Mouse (Mus musculus) frontal cortex, postnatal 10 days (tissue): ENCODE measurements around the gene Scgb1c1.

Source experiments
- DNase-seq, 2 experiments: peaks; one replicate each; pipeline ENCODE4 v3.0.0; 2022; ENCODE audit warnings: low spot score in 2 of 2, mixed read lengths in 1 of 2

Scgb1c1 gene

DNA sequence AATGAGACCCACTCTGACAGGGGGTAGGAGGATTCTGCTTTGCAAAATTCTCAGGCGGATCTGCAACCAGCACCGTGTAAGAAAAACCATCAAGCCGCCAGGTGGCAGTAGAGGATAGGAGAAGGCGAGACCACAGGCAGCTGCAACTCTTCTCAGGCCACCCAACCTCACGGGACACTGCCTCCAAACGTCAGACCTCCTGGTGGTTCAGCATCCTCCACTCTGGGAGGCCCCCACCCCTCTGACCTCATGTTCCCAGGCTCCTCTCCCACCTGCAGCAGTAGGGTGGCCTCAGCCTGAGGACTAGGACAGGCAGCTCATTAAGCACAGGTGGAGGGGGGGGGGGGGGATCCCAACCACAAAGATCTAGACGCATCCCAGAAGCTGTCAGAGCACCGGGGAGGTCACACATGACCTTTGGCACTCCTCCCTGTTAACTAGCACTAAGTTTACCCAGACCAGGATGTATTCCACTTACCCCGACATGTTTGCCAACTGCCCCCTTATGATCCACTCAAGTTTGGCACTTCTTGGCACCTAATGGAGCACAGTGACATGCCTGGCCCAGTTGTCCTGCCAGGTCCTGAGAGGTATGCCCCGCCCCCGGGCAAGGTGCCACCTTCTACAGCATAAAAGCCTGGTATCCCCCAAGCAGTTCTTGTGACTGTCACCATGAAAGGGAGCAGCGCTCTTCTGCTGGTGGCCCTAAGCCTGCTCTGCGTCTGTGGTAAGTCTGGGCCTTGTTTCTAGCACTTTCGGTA is at the start of gene Scgb1c1:
TSS of gene Scgb1c1 (plus strand) at position 643 of the 761 bp plus-strand sequence.
- DNase-seq: peak; percentile 70 to 87

DNA sequence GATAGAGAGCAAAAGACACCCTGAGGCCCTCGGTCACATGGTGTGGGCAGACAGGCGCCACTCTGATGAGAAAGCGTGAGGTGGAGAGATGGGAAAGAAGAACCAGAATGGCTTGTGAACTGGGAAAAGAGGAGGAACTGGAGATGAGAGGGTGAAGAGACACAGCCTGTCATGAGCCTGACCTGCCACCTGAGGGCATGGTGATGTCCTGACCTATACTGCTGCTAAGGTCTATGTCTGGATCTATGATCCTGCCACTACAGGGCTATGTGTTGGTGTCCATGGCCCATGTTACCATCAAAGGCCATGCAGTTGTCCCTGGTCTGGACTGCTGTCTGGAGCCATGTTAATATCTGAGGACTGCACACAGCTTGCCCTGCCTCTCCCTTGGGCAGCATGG is 47.7 kb upstream of the Scgb1c1 start:
- no peak for DNase-seq

DNA sequence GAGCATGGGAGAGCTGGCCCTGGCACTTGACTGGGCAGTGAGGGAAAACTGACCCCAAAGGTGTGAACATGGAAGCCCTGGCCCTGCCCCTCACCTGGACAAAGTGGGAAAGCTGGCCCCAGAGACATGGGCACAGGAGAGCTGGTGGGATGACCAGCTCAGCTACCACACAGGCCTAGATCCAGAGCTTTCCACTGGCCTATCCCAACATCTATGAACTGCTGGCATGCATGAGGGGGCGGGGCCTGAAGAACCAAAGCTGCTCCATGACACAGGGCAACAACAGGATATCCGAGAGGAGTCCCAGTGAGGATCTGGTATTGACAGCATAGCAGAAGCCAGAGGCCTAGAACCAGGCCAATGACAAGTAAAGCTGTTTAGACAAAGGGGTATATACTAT is 47.1 kb upstream of the Scgb1c1 start:
- DNase-seq: no peak

DNA sequence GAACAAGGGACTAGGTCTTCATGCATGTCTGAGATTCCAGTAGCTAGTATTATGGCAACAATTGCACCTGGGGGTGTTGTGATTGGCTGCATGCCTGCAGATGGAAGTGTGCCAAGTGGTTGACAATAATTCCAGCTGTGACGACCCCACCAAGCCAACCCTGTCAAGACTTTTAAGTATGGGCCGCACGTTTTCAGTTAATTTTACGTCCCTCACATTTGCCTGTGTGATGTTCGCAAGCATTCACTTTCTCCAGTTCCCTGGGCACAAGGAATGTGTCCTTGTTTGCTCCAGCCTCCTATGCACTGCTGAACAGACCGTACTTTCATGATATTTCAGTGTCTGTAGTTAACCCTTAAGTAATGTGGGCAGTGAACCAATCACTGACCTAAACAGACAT is 42.7 kb upstream of the Scgb1c1 start:
- no peak for DNase-seq

DNA sequence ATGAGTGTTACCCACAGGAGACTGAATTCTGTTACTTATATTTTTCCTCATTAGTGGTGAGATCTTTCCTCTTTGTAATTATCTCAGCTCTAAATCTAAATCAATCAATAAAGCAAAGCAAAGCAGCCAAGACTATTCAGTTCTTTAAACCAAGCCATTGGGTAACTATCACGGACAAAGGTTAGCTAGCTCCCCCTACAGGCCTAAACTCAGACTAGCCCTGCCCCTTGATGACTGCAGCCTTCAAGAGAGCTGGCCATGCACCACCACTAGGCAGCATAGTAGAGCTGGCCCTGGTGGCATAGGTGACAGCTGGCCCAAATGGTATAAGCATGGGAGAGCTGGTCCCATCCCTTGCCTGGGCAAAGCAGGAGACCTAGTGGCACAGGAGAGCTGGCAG is 39.6 kb upstream of the Scgb1c1 start:
- DNase-seq: no peak

DNA sequence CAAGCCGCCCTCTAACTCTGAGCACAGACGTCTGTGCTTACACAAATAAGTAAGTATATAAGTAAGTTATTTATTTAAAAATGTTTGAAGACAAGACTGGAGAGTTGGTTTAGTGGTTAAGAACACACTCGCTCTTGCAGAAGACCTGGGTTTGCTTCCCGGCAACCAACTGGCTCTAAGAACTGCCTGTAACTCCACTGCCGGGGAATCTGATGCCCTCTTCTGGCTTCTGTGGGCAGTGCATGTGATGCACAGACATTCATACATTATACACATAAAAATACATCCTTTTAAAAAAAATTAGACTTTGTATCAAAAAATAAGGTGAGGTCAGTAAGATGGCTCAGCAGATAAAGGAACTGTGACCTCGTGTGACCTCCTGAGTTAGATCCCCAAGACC is 34.9 kb upstream of the Scgb1c1 start:
- no peak for DNase-seq

DNA sequence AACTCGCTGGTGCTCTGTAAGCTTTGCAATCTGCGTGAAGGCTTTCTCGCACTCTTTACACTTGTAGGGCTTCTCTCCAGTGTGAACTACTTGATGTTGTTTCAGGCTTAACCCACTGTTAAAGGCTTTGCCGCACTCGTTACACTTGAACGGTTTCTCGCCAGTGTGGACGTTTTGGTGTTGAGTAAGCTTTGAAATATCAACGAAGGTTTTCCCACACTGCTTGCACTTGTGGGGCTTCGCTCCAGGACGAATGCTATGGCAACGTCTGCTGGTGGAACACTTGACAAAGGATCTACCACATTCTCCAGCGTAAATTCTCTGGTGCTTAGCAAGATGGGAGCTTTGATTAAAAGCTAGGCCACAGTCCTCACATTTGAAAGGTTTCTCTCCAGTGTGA is 33.6 kb upstream of the Scgb1c1 start:
- DNase-seq: peak; percentile 30 to 43

DNA sequence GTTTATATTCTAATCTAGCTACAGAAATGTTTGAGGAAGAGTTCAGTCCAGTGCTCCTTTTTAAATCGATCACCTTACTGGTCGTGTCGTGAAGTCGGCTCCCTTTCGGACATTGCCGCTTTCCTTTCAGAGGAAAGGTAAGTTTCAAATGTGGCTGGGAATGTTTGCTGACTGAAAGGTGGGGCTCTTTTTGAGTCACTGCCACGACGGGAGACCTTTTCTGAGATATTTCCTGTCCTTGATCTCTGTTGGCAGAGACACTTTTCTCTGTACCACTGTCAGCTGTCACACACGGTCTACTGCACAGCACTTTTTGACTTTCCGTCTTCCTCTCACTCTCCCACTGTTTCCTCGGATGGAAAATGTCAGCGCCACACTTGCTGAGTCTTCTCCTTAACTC is 32.5 kb upstream of the Scgb1c1 start:
- no peak for DNase-seq

DNA sequence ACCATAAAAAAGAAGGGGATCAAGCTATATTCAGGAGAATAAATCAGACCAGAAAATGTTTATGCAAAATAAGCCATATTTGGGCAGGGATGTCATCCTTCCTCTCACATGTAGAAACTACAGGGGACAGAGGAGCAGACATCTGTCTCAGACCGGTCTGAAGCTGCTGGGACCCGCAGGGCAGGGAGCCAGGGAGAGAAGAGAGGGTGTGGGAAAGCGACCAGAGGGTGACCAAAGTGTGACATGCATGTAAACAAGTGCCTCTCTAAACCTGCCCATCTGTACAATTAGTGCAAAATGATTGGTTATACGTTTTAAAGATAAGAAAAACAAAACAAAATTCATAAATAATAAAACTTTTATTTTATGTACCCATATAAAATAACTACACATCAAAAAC is 25.2 kb upstream of the Scgb1c1 start:
- no peak for DNase-seq

DNA sequence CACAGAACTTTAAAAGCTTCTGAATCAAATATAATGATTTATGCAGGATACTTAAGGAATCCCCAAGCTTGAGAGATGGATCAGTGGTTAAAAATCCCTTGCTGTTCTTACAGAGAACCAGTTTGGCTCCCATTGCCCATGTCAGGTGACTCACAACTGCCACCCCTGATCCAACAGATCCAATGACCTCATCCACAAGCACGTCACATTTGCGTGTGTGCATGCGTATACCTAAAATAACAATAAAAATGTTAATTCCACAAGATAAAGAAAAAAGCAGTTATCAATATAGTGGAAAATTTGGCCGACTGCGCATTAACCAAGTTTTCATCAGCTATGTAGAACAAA is 24.1 kb upstream of the Scgb1c1 start:
- DNase-seq: no peak

DNA sequence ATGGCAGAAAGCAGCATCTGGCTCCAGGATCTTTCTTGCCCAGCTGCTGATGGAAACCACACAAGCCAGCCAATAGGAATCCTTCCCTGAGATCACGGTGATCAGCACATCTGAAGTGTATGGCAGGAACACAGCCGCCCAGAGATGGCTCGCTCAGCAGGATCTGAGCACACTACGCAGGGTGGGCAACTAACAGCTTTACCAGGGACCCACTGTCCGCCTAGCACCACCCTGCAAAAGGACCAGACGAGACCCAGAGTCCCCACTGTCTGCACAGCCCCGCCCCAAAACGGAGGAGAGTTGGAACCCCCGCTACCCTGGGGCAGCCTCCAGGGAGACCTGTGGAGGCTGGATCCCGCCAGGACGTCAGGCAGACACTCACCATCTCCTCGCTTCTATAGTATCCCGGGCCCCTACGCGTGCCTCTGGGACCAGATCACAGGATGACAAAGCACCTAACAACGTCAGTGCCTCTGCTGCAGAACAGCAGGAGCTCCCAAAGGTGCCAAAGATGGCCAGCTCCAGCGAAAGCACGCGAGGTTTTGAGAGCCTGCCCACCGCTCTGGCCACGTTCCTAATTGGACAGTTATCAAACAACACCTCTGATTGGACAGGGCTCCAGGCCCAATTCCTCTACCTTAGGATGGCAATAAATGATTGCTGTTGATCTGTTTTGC is 23.6 kb upstream of the Scgb1c1 start, which contains the start of gene Zfp941:
TSS of gene Zfp941 (minus strand) at position 526 of the 677 bp plus-strand sequence.
- peak; percentile 52 to 58 for DNase-seq

DNA sequence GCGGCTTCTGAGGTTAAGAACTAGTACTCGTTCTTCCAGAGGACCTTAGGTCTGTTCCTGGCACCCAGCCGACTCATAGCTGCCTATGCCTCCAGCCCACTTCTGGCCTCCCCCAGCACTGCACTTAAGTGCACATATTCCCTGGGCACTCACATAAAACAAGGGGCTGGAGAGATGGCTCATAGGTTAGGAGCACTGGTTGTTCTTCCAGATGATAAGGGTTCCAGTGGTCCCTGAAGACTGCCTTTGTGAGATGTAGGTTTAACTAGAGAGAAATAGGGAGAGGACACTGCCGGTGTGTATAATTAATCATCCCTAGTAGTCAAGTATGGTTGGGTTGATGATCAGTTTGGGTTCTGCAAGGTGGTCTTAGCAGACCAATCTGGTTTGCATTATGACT is 22.6 kb upstream of the Scgb1c1 start:
- no peak for DNase-seq

DNA sequence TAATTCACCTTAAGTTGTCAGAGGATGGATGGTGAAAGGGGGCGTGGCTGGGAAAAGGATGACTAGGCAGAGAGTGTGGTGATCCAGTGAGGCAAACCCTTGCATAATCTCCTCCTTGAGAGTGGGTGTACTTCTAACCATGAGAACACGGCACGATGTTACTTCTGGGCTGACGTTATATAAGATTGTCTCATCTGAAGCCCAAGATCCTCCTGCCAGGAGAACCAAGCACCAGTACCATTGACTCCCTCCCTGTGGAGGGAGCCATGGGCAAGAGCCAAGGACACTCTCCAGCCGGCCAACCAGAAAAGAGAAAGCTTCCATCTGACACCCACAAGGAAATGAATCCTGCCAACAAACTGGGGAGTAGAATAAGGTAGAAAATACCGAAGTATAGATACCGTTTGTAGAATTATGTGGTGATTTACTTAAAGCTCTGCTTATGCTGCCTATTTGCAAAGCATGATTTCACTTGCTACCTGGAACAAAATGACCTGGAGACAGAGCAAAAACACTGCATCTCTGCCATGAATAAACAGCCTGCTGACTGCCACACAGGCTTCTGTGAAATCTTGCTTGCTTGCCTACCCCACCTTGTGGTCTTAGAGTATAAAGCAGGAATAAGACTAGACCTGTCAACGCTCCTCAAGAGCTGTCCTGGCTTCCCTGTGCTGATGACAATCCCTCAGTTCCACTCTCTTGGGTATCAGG is 17.0 kb upstream of the Scgb1c1 start:
- no peak for DNase-seq

DNA sequence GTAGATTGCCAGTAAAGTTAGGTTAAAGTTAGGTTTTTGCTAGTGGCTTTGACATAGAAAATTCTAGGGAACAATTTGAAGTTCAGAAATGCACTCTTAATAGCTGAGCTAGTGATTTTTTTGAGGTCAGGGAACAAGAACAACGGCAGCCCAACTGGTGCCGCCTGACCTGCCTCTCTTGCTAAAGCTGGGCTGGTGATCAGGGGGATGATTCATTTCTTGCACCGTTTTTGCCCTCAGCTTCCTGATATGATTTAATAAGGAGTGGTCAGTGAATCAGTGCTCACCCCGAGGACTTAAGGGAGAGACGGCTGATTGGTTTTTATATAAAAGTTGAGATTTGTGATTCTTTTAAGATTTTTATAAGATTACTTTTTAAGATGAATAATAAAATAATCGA is 13.9 kb upstream of the Scgb1c1 start:
- no peak for DNase-seq

DNA sequence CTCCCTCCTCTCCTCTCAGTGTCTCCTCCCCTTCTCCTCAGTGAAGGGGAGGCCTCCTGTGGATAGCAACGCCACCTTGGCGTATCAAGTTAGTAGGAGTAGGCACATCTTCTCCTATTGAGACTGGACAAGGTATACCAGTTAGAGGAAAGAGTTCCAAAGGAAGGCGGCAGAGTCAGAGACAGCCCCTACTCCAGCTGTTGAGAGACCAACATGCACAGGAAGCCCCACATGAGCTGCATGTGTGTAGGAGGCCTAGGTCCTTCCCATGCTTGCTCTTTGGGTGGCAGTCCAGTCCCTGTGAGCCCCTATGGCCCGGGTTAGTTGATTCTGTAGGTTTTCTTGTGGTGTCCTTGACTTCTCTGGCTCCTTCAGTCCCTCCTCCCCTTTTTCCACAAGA is 12.0 kb upstream of the Scgb1c1 start:
- DNase-seq: no peak

DNA sequence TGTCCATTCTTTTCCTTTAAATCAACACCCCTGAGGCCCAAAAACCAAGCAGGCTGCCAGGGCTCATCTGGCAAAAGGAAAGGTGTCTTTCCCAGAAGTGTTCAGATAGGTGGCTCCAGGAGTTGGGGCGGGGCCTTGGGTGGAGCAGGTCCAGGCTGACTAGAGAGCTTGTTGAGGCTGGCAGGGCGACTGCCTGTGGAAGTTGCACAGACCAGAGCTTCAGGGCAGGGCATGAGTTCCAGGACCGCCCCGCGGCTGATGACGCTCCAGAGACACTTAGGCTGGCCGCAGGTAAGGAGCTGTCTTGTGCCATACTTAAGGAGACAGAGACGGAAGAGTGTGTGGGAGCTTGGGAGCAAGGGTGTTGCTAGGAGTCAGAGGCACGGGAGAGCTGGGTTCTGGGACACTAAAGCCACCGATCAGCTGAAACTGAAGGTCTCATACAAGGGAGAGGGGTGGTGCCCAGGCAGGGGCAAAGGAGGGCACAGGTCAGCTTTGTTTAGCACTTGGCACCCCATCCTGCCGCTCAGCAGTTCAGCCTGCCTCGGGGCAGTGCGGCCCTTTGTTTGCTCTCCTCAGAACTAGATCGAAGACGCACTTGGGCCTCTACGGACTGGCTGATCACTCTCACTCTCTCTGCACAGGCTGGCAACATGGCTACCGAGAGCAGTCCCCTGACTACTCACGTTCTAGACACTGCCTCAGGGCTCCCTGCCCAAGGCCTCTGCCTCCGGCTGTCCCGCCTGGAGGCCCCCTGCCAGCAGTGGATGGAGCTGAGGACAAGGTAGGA is 10.2 kb upstream of the Scgb1c1 start, which contains the start of gene Urah:
TSS of gene Urah (plus strand) at position 51 of the 790 bp plus-strand sequence.
- DNase-seq: peak in 1 of 2 experiments; percentile 8

DNA sequence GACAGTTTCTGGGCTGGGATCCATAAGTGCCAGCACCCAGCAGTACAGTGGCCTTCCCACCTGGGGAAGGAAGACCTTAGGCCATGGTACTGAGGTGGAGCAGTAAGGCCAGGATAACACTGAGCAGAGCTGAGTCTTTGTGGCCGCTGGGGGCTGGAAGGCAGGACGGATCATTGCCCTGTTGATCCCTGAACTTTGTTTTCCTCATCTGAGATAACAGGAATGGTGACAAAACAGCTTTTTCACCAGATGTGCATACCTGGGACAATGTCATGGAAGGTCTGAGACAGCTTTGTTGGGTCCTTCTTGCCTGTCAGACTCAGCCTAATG is 9.6 kb upstream of the Scgb1c1 start:
- no peak for DNase-seq

DNA sequence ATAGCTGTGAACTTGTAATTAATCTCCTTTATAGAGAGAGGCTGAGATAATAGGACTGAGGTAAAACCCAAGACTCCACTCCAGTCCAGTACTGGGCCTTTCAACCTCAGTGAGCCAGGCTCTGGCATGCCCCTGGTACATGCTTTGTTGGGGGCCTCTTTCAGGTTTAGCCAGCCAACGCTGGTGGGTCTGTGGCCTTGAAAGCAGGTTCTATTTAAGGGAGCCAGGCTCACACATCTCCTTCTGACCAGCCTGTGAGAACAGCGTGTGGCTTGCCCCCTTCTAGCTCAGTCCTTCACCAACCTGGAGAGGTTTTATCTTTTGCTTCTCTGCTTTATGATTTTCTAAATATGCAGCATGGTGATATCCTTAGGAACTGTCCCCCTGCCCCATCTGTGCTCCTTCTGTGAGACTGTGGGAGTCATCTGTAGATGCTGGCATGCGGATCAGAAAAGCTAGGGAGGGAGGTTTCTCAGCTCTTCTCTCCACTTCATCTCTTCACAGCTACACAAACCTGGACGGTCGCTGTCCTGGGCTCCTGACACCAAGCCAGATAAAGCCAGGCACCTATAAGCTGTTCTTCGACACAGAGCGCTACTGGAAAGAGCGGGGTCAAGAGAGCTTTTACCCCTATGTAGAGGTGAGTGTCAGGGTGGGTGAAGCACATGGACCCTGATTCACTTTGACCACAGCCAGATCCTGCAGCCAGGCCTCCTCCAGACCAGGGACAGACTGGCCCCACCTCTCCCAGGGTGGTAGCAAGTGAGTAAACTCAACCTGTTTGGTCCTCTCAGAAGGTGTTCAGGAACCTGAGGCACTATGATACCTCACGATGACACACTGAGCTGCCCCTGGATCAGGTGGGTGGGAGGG is 8.9 kb upstream of the Scgb1c1 start:
- DNase-seq: peak in 1 of 2 experiments; percentile 31

DNA sequence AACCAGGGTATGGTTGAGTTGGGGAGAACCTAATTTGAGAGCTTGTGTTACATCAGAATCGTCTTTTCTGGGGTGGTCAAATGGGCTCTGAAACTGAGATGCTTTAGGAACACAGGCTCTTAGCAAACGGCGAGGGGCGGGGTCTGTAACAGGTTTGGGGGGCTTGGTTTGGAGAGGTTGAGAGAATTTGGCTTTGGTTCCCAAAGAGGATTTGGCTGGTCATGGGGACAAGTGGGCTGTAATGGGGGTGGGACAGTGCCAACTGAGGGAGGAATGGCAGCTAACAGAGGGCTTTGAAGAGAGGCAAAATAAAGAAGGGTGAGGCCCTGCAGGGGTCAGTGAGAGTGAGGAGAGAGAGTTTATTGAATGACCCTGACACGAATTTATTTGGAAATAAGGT is 5.8 kb upstream of the Scgb1c1 start:
- no peak for DNase-seq

DNA sequence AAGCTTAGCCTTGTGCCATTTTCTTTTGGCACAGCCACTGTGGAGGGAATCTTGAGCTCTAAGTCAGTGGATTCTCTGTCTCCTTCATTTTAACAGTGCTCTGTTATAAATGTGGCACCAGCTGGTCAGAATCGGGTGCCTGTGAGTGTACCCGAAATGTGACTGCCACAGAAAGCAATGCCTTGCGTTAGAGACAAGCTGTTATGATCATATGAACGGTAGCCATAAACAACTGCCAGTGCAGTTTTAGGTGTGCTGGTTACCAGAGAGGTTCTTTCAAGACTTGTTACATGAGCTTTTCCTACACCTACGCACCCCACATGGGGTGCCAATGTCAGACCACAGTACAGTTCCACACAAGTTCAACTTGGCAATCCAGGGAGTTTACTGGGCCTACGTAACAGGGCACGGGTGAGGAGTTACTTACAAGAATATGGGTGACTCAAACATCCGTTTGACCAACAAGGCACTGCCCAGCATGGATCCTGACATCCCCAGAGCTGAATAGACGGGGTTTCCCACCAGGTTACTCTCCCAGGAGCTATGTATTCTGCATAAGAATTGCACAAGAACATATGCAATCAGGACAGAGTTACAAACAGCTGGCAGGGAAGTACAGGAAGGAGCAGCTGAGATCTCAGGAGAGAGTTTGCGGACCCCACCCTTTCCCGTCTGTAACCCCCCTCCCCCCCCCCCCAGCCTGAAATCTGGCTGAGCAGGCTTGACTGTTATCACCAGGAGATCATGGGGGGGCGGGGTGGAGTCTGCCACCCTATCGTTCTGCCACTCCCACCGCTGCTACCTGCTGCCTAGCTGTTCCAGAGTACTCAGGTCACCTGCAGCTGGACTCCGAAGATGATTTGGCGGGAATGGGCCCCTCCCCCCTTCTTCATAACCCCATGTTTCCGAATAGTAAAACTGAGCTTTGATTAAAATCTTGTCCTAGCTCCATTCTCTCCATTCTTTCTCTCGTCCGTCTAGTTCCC is 4.3 kb upstream of the Scgb1c1 start:
- DNase-seq: peak in 1 of 2 experiments; percentile 2
